Mouse (Mus musculus) mouse trophoblast stem cell (cell line): ENCODE data around the gene Fam19a3.
"Not testable (repeated sequence)": the region's sequence is repeated elsewhere in the genome, so short reads cannot be mapped to it uniquely, and the experiment has no call there.

Experiments
- in situ Hi-C, 2 experiments: fragments of 300-500 bp; cut with MseI, MboI; formaldehyde crosslinking; loops; 2 replicates in 1 of 2; 3 replicates in 1 of 2; pipeline ENCODE4 v1.15.1; 2025

Fam19a3 gene

GRCm38 (mm10) chr3:104781471-104781903, at the start of gene Fam19a3:
TSS of gene Fam19a3 (minus strand) at chr3:104781840.
- in situ Hi-C loops: no loop called here

- in situ Hi-C loops: no loop called here
These were observed 40.8 kb upstream of the Fam19a3 start for GRCm38 (mm10) chr3:104822413-104822812.

- in situ Hi-C loops: no loop called here
These were observed 38.8 kb upstream of the Fam19a3 start for GRCm38 (mm10) chr3:104820426-104820825.

- in situ Hi-C loops: no loop called here
These were observed 37.1 kb upstream of the Fam19a3 start for GRCm38 (mm10) chr3:104818749-104819134.

- in situ Hi-C loops: no loop called here
These were observed 36.5 kb upstream of the Fam19a3 start, which contains the start of gene Mov10 for GRCm38 (mm10) chr3:104817991-104818748. TSS of gene Mov10 (minus strand) at chr3:104818563.

- in situ Hi-C loops: no loop called here
These were observed 35.9 kb upstream of the Fam19a3 start for GRCm38 (mm10) chr3:104817481-104817990.

- in situ Hi-C loops: no loop called here
These were observed 34.5 kb upstream of the Fam19a3 start for GRCm38 (mm10) chr3:104816130-104816529.

GRCm38 (mm10) chr3:104815346-104815745, 33.7 kb upstream of the Fam19a3 start:
- in situ Hi-C loops: no loop called here

- in situ Hi-C loops: no loop called here
These were observed 33.1 kb upstream of the Fam19a3 start for GRCm38 (mm10) chr3:104814746-104815145.

GRCm38 (mm10) chr3:104813227-104813626, 31.6 kb upstream of the Fam19a3 start:
- in situ Hi-C loops: not testable (repeated sequence)

- in situ Hi-C loops: no loop called here
These were observed 30.6 kb upstream of the Fam19a3 start for GRCm38 (mm10) chr3:104812254-104812653.

- in situ Hi-C loops: no loop called here
These were observed 30.1 kb upstream of the Fam19a3 start for GRCm38 (mm10) chr3:104811752-104812151.

GRCm38 (mm10) chr3:104805539-104805938, 23.9 kb upstream of the Fam19a3 start:
- in situ Hi-C loops: no loop called here

GRCm38 (mm10) chr3:104804312-104804711, 22.7 kb upstream of the Fam19a3 start:
- in situ Hi-C loops: no loop called here

GRCm38 (mm10) chr3:104801481-104801880, 19.8 kb upstream of the Fam19a3 start:
- in situ Hi-C loops: no loop called here

GRCm38 (mm10) chr3:104800681-104801080, 19.0 kb upstream of the Fam19a3 start:
- in situ Hi-C loops: no loop called here

GRCm38 (mm10) chr3:104796430-104797082, 14.9 kb upstream of the Fam19a3 start:
- in situ Hi-C loops: no loop called here

GRCm38 (mm10) chr3:104795661-104796340, 14.2 kb upstream of the Fam19a3 start:
- in situ Hi-C loops: no loop called here

- in situ Hi-C loops: no loop called here
These were observed 13.4 kb upstream of the Fam19a3 start for GRCm38 (mm10) chr3:104794953-104795470.

GRCm38 (mm10) chr3:104793871-104794828, 12.5 kb upstream of the Fam19a3 start:
- in situ Hi-C loops: no loop called here
